Mouse (Mus musculus) myocyte (in vitro differentiated cells): ENCODE measurements around the gene Tmem86a. TPM values are rescaled to one million over a fixed set of nuclear protein-coding genes. Genes with fewer than 3 reads are reported as not detected.

Experiments
- H3K27me3 ChIP-seq: one replicate; pipeline ENCODE4 v1.6.1; 2011; ENCODE audit not compliant: control insufficient read depth, insufficient read depth, insufficient read length
- H3K36me3 ChIP-seq: one replicate; pipeline ENCODE4 v1.6.1; 2011; ENCODE audit not compliant: control insufficient read depth, insufficient read depth
- H3K4me2 ChIP-seq: one replicate; pipeline ENCODE4 v1.6.1; 2011; ENCODE audit warnings: low read depth, control low read depth
- H3K4me3 ChIP-seq: one replicate; pipeline ENCODE4 v1.5.1; 2011; ENCODE audit warnings: mild to moderate bottlenecking, control low read depth, moderate library complexity
- H3K79me2 ChIP-seq: one replicate; pipeline ENCODE4 v1.6.1; 2011; ENCODE audit not compliant: control insufficient read depth, insufficient read depth
- H3ac ChIP-seq: one replicate; pipeline ENCODE4 v1.6.1; 2011; ENCODE audit not compliant: control insufficient read depth, insufficient read length
- CEBPB ChIP-seq: IDR thresholded peaks from 2 replicates; pipeline ENCODE4 v1.6.1; 2011; ENCODE audit warnings: mild to moderate bottlenecking, moderate library complexity; ENCODE audit not compliant: poor library complexity, insufficient read depth, severe bottlenecking
- E2F4 ChIP-seq: IDR thresholded peaks from one replicate; pipeline ENCODE4 v1.6.1; 2011; ENCODE audit warnings: mild to moderate bottlenecking, control low read depth, moderate library complexity; ENCODE audit not compliant: insufficient read depth
- MAX ChIP-seq: IDR thresholded peaks from one replicate; pipeline ENCODE4 v1.6.1; 2011; ENCODE audit warnings: low read depth, mild to moderate bottlenecking, control low read depth
- MYOD1 ChIP-seq, 3 experiments: IDR thresholded peaks; one replicate each; pipeline ENCODE4 v1.6.1; 2011; ENCODE audit warnings: control low read depth in 2 of 3, low read depth in 2 of 3, mild to moderate bottlenecking in 2 of 3, moderate library complexity in 1 of 3; ENCODE audit not compliant: insufficient read length in 2 of 3, control insufficient read depth in 1 of 3
- MYOG ChIP-seq, 3 experiments: IDR thresholded peaks; one replicate each; pipeline ENCODE4 v1.6.1; 2011; ENCODE audit warnings: control low read depth in 2 of 3, low read depth in 2 of 3, mild to moderate bottlenecking in 2 of 3; ENCODE audit not compliant: insufficient read length in 2 of 3, control insufficient read depth in 1 of 3, insufficient read depth in 1 of 3
- POLR2A ChIP-seq: IDR thresholded peaks from one replicate; pipeline ENCODE4 v1.6.1; 2011; ENCODE audit warnings: low read depth, mild to moderate bottlenecking, control low read depth, moderate library complexity; ENCODE audit not compliant: insufficient read length
- POLR2AphosphoS2 ChIP-seq: IDR thresholded peaks from one replicate; pipeline ENCODE4 v1.6.1; 2011; ENCODE audit warnings: low read depth, control low read depth; ENCODE audit not compliant: insufficient read length
- REST ChIP-seq: IDR thresholded peaks from one replicate; pipeline ENCODE4 v1.6.1; 2011; ENCODE audit warnings: mild to moderate bottlenecking, control low read depth, moderate library complexity; ENCODE audit not compliant: insufficient read depth, insufficient read length
- SRF ChIP-seq: IDR thresholded peaks from one replicate; pipeline ENCODE4 v1.6.1; 2011; ENCODE audit warnings: low read depth; ENCODE audit not compliant: control insufficient read depth, insufficient read length
- TCF12 ChIP-seq: IDR thresholded peaks from one replicate; pipeline ENCODE4 v1.6.1; 2011; ENCODE audit warnings: mild to moderate bottlenecking, control low read depth; ENCODE audit not compliant: poor library complexity, insufficient read depth, severe bottlenecking
- TCF3 ChIP-seq: IDR thresholded peaks from one replicate; pipeline ENCODE4 v1.6.1; 2011; ENCODE audit warnings: low read depth, control low read depth; ENCODE audit not compliant: insufficient read length
- USF1 ChIP-seq: IDR thresholded peaks from one replicate; pipeline ENCODE4 v1.6.1; 2011; ENCODE audit warnings: low read depth, mild to moderate bottlenecking, control low read depth, moderate library complexity
- polyA plus RNA-seq: library from polyadenylated mRNA; unstranded; fragments of >200 nt; fragmentation: generic; extraction: Trizol; gene quantifications from one replicate; pipeline ENCODE4 v1.2.1, GENCODE M21; 2012; ENCODE audit warnings: missing spikeins

Tmem86a gene
- polyA plus RNA-seq, 1 experiment = 28.6 TPM

DNA sequence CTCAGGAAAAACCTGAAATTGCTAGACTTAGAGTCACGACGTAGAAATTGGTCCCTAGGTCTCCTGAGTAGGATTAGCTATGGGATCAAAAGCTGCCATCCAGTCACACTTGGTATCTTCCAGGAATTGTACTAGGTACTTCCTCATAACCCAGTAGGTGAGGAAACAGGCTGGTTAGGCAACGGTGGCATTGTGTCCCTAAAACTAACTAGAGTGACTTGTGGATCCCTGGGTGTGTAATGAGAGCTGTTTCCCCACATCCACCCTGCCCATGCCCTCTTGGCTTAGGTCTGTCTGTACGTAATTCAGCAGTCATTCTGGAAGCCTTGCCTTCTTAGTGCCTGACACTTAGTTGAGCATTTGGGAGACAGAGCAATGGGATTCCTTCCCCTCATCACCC, 5.9 kb downstream of the Tmem86a start:
- no peak overlapping the region for H3K4me3 ChIP-seq
- TF ChIP-seq E2F4 (no peak), TCF3 (no peak), CEBPB (no peak), MAX (no peak), MYOD1 (IDR thresholded peaks at IDR 0.05; ENCODE audit: control insufficient read depth in 1 of 3, insufficient read length in 2 of 3, low read depth in 2 of 3) (no peak), POLR2A (no peak), MYOG (IDR thresholded peaks at IDR 0.05; ENCODE audit: control insufficient read depth in 1 of 3, insufficient read depth in 1 of 3, insufficient read length in 2 of 3, low read depth in 2 of 3) (no peak), REST (no peak), POLR2AphosphoS2 (no peak), USF1 (no peak), SRF (no peak), TCF12 (no peak)
- H3K36me3 ChIP-seq = no peaks in the 10 kb centered on the region
- no peaks in the 10 kb centered on the region for H3K27me3 ChIP-seq
- no peak overlapping the region for H3ac ChIP-seq
- H3K4me2 ChIP-seq = no peak overlapping the region
- H3K79me2 ChIP-seq = no peaks in the 10 kb centered on the region

DNA sequence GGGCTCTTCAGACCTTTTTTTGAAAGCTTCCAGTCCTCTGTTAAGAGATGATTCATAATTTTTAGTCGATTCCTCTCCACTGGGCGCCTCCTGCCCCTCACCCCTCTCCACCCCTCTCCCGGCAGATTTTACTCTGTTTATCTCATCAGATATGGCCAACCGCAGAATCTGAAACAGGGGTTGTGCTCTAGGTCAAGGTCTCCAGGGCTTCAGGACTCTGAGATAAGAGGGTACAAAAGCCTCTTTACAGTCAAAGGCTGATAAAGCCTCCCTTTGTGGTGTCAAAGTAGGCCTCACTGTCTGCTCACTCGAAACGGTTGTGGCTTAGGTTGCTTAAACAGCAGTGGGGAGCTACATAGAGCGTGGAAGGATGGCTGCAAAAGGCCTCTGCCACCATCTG, 8.9 kb downstream of the Tmem86a start:
- no peaks in the 10 kb centered on the region for H3K36me3 ChIP-seq
- no peak for TF ChIP-seq SRF
- TF ChIP-seq E2F4 = no peak
- TF ChIP-seq MYOD1 (IDR thresholded peaks at IDR 0.05; ENCODE audit: control insufficient read depth in 1 of 3, insufficient read length in 2 of 3, low read depth in 2 of 3) = no peak
- no peak for TF ChIP-seq TCF3
- no peak for TF ChIP-seq MAX
- TF ChIP-seq TCF12 = no peak
- no peak for TF ChIP-seq REST
- no peak for TF ChIP-seq POLR2AphosphoS2
- no peak for TF ChIP-seq USF1
- no peak for TF ChIP-seq MYOG (IDR thresholded peaks at IDR 0.05; ENCODE audit: control insufficient read depth in 1 of 3, insufficient read depth in 1 of 3, insufficient read length in 2 of 3, low read depth in 2 of 3)
- no peak for TF ChIP-seq POLR2A
- no peak for TF ChIP-seq CEBPB
- H3K4me3 ChIP-seq = no peak overlapping the region
- no peaks in the 10 kb centered on the region for H3K27me3 ChIP-seq
- no peaks in the 10 kb centered on the region for H3K79me2 ChIP-seq
- H3K4me2 ChIP-seq = no peak overlapping the region
- H3ac ChIP-seq = no peak overlapping the region

DNA sequence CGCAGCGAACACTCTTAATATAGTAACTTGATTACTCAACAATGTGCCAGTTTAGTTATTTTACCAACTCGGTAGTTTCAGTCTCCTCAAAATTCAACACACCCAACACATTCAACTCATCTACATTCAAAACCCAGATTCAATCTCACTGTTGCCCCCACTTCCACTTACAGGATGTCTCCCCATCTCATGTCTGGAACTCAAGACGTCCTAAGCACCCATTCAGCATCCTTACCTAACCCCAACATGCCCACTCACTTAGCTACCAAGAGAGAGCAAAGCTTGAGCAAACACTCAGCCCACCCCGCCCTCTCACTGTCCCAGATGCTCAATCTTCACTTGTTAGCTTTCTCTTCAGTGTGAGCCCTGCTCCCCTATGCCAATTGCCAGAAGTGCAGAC, 11.2 kb downstream of the Tmem86a start:
- no peak overlapping the region for H3K4me2 ChIP-seq
- no peak overlapping the region for H3ac ChIP-seq
- no peak for TF ChIP-seq CEBPB
- TF ChIP-seq MYOD1 (IDR thresholded peaks at IDR 0.05; ENCODE audit: control insufficient read depth in 1 of 3, insufficient read length in 2 of 3, low read depth in 2 of 3) = no peak
- no peak for TF ChIP-seq TCF3
- TF ChIP-seq E2F4 = no peak
- no peak for TF ChIP-seq MYOG (IDR thresholded peaks at IDR 0.05; ENCODE audit: control insufficient read depth in 1 of 3, insufficient read depth in 1 of 3, insufficient read length in 2 of 3, low read depth in 2 of 3)
- TF ChIP-seq MAX = no peak
- TF ChIP-seq POLR2A = no peak
- TF ChIP-seq USF1 = no peak
- TF ChIP-seq POLR2AphosphoS2 = no peak
- no peak for TF ChIP-seq TCF12
- TF ChIP-seq SRF = no peak
- no peak for TF ChIP-seq REST
- no peaks in the 10 kb centered on the region for H3K79me2 ChIP-seq
- H3K27me3 ChIP-seq = no peaks in the 10 kb centered on the region
- no peak overlapping the region for H3K4me3 ChIP-seq
- no peaks in the 10 kb centered on the region for H3K36me3 ChIP-seq

DNA sequence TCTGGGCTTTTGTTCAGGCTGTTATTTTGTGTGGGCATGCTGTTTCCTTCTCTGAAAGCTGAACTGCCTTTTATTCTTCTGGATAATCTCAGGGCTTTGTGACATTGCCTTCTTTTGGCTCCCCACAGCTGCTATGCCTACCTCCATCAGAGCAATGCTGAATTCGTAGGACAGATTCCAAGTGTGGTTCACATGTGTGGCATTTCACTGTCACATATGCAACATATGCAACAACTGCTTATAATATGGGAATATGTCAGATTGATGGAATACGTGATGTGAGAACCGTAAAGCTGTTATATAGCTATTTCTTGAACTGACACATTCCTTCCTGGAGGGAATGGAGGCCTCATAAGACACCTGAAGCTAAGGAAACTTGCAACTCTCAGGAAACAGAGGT, 16.5 kb downstream of the Tmem86a start:
- no peak for TF ChIP-seq SRF
- no peaks in the 10 kb centered on the region for H3K27me3 ChIP-seq
- H3K79me2 ChIP-seq = no peaks in the 10 kb centered on the region
- no peak overlapping the region for H3K4me3 ChIP-seq
- no peak overlapping the region for H3K4me2 ChIP-seq
- no peaks in the 10 kb centered on the region for H3K36me3 ChIP-seq
- H3ac ChIP-seq = no peak overlapping the region

DNA sequence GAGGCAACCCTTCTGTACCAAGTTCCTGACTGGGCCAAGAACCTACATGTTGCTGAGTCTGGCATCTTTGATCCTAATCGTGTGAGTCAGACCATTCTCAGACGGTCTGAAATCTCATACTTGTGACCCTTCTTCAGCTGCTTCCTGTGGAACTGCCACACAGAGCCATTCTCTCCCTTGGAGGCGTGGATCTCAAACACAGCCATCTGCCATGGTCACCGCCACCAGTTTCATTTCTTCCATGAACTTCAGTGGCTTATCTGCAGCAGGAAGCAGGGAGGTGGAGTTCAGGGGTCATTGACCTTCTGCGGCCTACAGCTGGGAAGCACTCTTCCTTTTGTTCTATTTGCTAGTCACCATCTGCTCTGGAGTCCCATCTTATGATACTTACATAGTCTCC, 17.5 kb downstream of the Tmem86a start:
- no peaks in the 10 kb centered on the region for H3K27me3 ChIP-seq
- H3K4me3 ChIP-seq = no peak overlapping the region
- H3ac ChIP-seq = no peak overlapping the region
- no peaks in the 10 kb centered on the region for H3K79me2 ChIP-seq
- H3K36me3 ChIP-seq = no peaks in the 10 kb centered on the region
- no peak overlapping the region for H3K4me2 ChIP-seq
- TF ChIP-seq E2F4 (no peak), MAX (no peak), MYOD1 (IDR thresholded peaks at IDR 0.05; ENCODE audit: control insufficient read depth in 1 of 3, insufficient read length in 2 of 3, low read depth in 2 of 3) (no peak), TCF12 (no peak), POLR2A (no peak), CEBPB (no peak), REST (no peak), MYOG (IDR thresholded peaks at IDR 0.05; ENCODE audit: control insufficient read depth in 1 of 3, insufficient read depth in 1 of 3, insufficient read length in 2 of 3, low read depth in 2 of 3) (no peak), POLR2AphosphoS2 (no peak), TCF3 (no peak), USF1 (no peak), SRF (no peak)
